Mouse (Mus musculus) stomach, postnatal 0 days (tissue): ENCODE results near the gene A930002H24Rik.

Source experiments
- CTCF ChIP-seq: IDR thresholded peaks from 2 replicates; pipeline ENCODE4 v1.5.1; 2016; ENCODE audit warnings: antibody characterized with exemption, low read depth, mild to moderate bottlenecking, moderate library complexity
- EP300 ChIP-seq: optimal IDR thresholded peaks from 2 replicates; pipeline ENCODE3; 2016; ENCODE audit warnings: antibody characterized with exemption

- TF ChIP-seq CTCF (0 out of 2 replicates have a peak, but pooled peaks have one; percentile 8), EP300 (no peak)
Measured at GRCm38 (mm10) chr17:63863647-63864149, at the start of gene A930002H24Rik.
